Mouse (Mus musculus) kidney, postnatal 10 days (tissue): ENCODE data around the gene Nrxn1.

Source experiments
- DNase-seq: peaks from one replicate; pipeline ENCODE4 v3.0.0; 2021; ENCODE audit warnings: mixed read lengths

Nrxn1 gene

DNA sequence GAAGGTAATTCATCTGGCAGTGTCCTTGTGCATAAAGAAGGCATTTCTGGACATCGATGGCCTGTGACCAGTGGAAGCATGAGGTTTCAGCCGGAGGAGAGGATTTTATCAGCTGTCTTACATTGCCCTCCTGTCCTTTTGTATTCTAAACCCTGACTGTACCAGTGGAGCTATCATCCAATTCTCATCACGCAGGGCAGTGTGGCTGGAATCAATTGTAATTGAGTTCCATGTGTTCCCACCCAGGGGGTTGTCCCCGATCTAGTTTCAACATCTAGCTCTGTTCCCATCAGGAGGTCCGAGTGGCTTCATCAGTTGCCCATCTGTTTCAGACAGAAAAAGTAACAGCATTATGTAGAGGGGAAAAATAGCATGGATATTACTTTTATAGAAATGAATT lies 1038.6 kb downstream of the Nrxn1 start:
- DNase-seq: no peak

DNA sequence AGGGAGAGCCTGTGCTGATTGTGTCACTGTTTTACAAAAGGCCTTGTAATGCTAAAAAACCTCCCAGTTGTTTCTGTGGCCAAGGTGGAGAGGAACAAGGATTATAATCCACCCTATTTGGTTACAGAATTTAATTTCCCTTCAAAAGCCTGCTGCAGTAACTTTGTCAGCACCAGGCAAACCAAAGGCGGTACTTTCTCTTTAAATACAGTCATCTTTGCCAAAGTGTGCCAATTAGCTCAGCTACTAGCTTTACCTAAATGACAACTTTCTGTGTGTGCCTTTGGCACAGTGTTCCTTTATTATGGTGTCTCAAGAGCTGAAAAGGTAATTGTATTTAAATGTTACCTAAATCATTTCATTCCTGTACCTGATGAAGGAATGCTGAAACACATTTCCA lies 1053.6 kb downstream of the Nrxn1 start:
- no peak for DNase-seq

DNA sequence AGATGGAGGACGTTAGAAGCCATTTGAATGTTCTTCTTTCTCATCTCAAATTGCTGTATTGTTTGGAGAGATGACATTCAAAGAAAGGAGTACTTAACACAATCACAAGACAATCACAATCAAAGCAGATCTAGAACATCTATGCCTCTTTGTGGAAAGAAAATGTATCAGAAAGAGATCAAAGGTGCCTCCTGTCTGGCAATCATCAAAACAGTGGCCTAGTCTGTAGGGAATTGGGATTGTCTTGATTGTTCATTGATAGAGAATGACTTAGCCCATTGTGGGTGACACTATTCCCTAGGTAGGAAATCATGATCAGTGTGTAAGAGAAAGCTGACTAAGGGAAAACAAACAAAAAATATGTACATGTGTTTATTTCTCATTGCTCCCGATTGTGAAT lies 1060.5 kb downstream of the Nrxn1 start:
- no peak for DNase-seq

DNA sequence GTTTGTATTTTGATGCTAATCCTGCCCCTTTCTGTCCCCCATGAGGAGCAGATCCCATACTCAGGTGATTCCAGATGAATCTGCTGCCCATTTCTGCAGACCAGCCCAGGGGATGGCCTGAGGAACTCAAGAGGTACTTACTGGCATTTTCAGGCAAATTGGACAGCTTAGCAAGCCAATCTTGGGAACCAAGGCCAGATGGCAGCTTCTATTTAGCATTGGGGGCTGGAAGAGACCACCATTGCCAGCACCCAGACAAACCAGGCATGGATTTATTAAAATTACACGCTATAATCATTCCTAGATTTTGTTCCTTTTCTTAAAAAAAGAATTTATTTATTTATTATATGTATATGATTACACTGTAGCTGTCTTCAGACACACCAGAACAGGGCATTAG lies 1076.2 kb downstream of the Nrxn1 start:
- no peak for DNase-seq

DNA sequence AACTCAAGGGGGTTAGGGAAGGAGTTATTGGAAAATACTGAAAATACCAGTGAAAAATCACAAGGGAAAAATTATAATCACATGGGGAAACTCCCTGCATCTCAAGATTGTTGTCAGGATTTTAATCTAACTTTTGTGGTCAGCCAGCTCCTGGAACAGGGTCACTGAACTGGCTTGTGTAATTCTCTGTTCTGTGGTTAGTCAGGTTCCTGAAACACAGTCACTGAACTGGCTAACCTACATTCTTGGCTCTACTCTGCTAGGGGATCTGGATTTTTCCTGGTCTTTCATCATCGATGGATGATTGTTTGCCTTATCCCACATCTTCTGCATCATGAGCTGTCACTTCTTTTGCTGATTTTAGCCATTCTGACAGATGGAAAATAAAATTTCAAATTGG lies 1081.1 kb downstream of the Nrxn1 start:
- DNase-seq: no peak

DNA sequence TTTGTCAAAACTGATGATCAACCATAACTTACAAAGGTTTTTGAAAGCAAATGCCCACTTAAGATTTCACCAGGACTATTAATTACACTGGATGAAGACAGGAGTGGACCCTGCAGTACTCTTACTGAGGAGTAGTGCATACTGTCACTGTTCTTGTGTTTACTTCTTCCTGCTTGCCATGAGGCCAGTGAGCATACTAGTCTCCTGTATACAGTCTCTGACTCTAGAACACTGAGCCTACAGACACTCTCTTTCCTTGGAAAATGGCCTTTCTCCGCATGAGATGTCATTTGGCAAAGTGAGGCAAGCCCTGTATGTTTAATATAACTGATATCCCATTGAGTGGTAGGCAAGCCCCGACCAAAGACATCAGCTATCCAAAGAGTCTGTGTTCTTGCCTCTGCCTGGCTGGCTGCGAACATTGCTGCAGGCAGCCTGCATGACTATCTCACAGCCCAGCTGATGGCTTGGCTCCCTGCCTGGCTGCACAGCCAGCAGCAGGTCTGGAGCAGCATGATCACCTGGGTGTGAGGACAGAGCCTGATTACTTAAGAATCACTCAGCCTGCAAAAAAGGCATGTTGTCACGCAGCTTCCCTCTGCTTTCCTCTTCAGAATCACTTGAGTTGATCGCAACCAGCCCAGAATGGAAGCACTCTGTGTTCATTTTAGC lies 1085.3 kb downstream of the Nrxn1 start:
- DNase-seq: peak; percentile 13

DNA sequence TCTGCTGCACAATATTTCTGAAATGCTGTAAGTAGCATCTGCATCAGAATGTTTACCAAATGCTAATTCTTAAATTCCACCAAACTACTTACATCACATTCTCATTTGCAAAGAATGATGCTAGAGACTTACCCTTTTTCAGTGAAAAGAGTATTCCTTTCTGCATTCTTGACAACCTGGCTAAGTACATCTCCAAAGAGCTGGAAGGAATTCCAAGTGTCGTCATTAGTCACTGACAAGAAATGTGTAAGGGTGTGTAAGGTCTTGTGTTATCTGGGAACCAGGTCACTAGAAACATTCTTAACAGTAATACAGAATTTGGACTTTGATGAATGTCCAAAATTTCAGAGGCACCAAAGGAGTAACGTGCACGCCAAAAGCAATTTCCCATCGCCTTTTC lies 1102.2 kb downstream of the Nrxn1 start:
- no peak for DNase-seq
